Mouse (Mus musculus) gastrocnemius, adult 2 months (tissue): Measurements from ENCODE around the gene Rab39b. TPM values are rescaled to one million over a fixed set of nuclear protein-coding genes. Genes with fewer than 3 reads are reported as not detected.

Source experiments
- DNase-seq: peaks from one replicate; pipeline ENCODE4 v3.0.0; 2022
- H3K27ac ChIP-seq: fragments of 200-600 bp; 2 replicates; pipeline ENCODE4 v1.8.1; 2022; ENCODE audit warnings: mild to moderate bottlenecking
- H3K4me3 ChIP-seq: fragments of 200-600 bp; 2 replicates; pipeline ENCODE4 v1.8.1; 2022; ENCODE audit warnings: mild to moderate bottlenecking, moderate library complexity
- CTCF ChIP-seq: fragments of 200-600 bp; IDR thresholded peaks from 2 replicates; pipeline ENCODE4 v1.8.1; 2022; ENCODE audit warnings: antibody characterized with exemption, mild to moderate bottlenecking, moderate library complexity
- intact Hi-C: fragments of 180-260 bp; cut with DNase I; formaldehyde crosslinking; loops from one replicate; pipeline ENCODE4 v1.15.1; 2025
- long read RNA-seq, 2 experiments: library from polyadenylated mRNA; stranded (forward); transcript quantifications; one replicate each; pipeline ENCODE4 v2.0.0; 2021
- total RNA-seq, 2 experiments: library from RNA; stranded (reverse); gene quantifications; 2 replicates each; pipeline ENCODE4 v1.2.3; 2021

Gene Rab39b
- under 1 TPM; 0.08 TPM for total RNA-seq
- long read RNA-seq, experiment 1 = 0 reads
- long read RNA-seq, experiment 2 = 0 reads

GRCm38 (mm10) chrX:75577582-75578324 is at the start of gene Rab39b:
Rab39b (minus strand) TSS chrX:75578231.
- intact Hi-C loops = no loop called here
- TF ChIP-seq CTCF = no peak
- Histone ChIP-seq H3K4me3 (peak within 1 kb of the TSS; percentile 66), H3K27ac (no peak within 1 kb of the TSS)
- peak; percentile 13 for DNase-seq

GRCm38 (mm10) chrX:75578539-75578938 is 508 bp upstream of the Rab39b start:
- intact Hi-C loops = no loop called here
- no peak overlapping the region for H3K4me3 ChIP-seq
- no peak for TF ChIP-seq CTCF
- no peak overlapping the region for H3K27ac ChIP-seq
- no peak for DNase-seq

Other genes with a start within 250 kb of the Rab39b start
- 100 to 1,000 TPM; 239 to 264 TPM for gene Fundc2, start 195.8 kb downstream of the Rab39b start, total RNA-seq
- 1 to 10 TPM in 1 of 2 experiments, under 1 TPM in 1; 0.99 to 1.1 TPM for gene F8, start 195.6 kb downstream of the Rab39b start, total RNA-seq
- gene Cmc4, start 161.6 kb downstream of the Rab39b start, total RNA-seq = 1 to 10 TPM; 9.4 to 9.7 TPM
- gene Mtcp1, start 161.6 kb downstream of the Rab39b start, total RNA-seq = 1 to 10 TPM; 3.1 to 3.7 TPM
- 10 to 100 TPM; 19.8 to 23.2 TPM for gene Brcc3, start 161.6 kb downstream of the Rab39b start, total RNA-seq
- 10 to 100 TPM; 36.9 to 46.6 TPM for gene Vbp1, start 63.9 kb downstream of the Rab39b start, total RNA-seq